Mouse (Mus musculus) limb, embryonic 15.5 days (tissue): ENCODE data around the gene Fut1. TPM values are rescaled to one million over a fixed set of nuclear protein-coding genes. Genes with fewer than 3 reads are reported as not detected.

Experiments used
- ATAC-seq: fragments of 200-750 bp; cut with Nextera tagmentation; 2 replicates; pipeline ENCODE4 v1.8.0; 2017; ENCODE audit warnings: low read depth, moderate TSS enrichment; ENCODE audit not compliant: insufficient number of reproducible peaks, low FRiP score, low TSS enrichment
- H3K27ac ChIP-seq: fragments of 300-500 bp; sonication (generic); 2 replicates; pipeline ENCODE4 v1.5.1; 2015; ENCODE audit warnings: moderate library complexity, mild to moderate bottlenecking, inconsistent platforms
- H3K27me3 ChIP-seq: fragments of 300-500 bp; sonication (generic); 2 replicates; pipeline ENCODE4 v1.6.1; 2015; ENCODE audit warnings: inconsistent platforms
- H3K36me3 ChIP-seq: fragments of 300-500 bp; sonication (generic); 2 replicates; pipeline ENCODE4 v1.6.1; 2015; ENCODE audit warnings: inconsistent platforms
- H3K4me1 ChIP-seq: fragments of 300-500 bp; sonication (generic); 2 replicates; pipeline ENCODE4 v1.6.1; 2015; ENCODE audit warnings: inconsistent platforms
- H3K4me2 ChIP-seq: fragments of 300-500 bp; sonication (generic); 2 replicates; pipeline ENCODE4 v1.6.1; 2015; ENCODE audit warnings: mild to moderate bottlenecking, inconsistent platforms
- H3K4me3 ChIP-seq: fragments of 300-500 bp; sonication (generic); 2 replicates; pipeline ENCODE4 v1.5.1; 2015; ENCODE audit warnings: mild to moderate bottlenecking, inconsistent platforms
- H3K9ac ChIP-seq: fragments of 300-500 bp; sonication (generic); 2 replicates; pipeline ENCODE4 v1.6.1; 2015; ENCODE audit warnings: inconsistent platforms
- H3K9me3 ChIP-seq: fragments of 300-500 bp; sonication (generic); 2 replicates; pipeline ENCODE4 v1.6.1; 2016; ENCODE audit warnings: inconsistent platforms
- WGBS: fragments of 180-500 bp; shearing (Covaris S2); methylation state at CpG from one replicate; pipeline ENCODE4 v1.1.7; 2015; 5-methylcytosine and 5-hydroxymethylcytosine counted together
- polyA plus RNA-seq: library from polyadenylated mRNA; unstranded; fragments of >200 nt; fragmentation: Nextera tagmentation; extraction: Ambion mirVana; gene quantifications from 2 replicates; pipeline ENCODE4 v1.2.1, GENCODE M21; 2015

Gene Fut1
- polyA plus RNA-seq, 1 experiment from 2014 or later = 2.9 TPM

DNA sequence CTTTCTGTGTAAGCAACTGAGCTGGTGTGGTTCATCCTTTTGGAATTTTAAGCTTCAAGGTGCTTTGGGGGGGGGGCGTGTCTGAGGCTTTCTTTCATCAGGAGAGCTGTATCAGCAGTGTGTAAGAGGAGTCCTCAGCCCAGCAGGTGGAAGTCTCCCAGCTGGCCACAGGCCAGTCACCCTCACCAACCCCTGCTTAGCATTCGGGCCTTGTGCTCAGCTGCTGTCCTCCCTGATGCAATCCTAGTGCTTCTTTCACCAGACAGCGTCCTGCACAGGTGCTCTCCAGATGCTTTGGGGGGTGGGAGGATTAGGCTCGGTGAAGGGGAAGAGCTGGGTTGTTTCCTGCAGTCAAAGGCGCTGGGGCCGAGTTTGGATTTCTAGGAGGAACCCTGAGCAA, 812 bp upstream of the Fut1 start:
- no peak overlapping the region for H3K4me2 ChIP-seq
- H3K27ac ChIP-seq = peak overlapping the region; percentile 47
- no peaks in the 10 kb centered on the region for H3K36me3 ChIP-seq
- ATAC-seq = 0 out of 2 replicates have a peak, but pooled peaks have one; percentile 46
- 20% methylated on average over 6 of the region's 6 CpGs for WGBS
- no peak overlapping the region for H3K9ac ChIP-seq
- no peak overlapping the region for H3K4me3 ChIP-seq
- peaks cover 34% of the 10 kb centered on the region for H3K4me1 ChIP-seq
- no peaks in the 10 kb centered on the region for H3K9me3 ChIP-seq
- H3K27me3 ChIP-seq = peaks cover 32% of the 10 kb centered on the region

DNA sequence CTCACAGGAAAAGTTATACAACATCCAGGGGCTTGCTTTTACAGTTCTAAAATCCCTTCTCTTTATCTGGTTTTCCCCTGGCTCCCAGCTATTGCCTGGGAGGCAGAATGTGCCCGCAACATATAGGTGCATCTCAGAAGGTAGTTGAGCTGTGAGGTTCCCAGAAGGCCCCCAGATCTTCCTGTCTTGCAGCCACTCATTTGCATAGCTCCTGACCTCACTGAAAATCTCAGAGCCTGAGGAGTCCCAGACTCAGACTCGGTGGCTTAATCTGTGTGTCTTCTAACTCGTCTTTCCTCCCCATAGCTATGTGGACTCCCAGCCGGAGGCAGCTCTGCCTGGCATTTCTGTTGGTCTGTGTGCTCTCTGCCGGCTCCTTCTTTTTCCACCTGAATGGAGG, 1.2 kb downstream of the Fut1 start:
- no peak overlapping the region for H3K27ac ChIP-seq
- no peaks in the 10 kb centered on the region for H3K36me3 ChIP-seq
- no peak overlapping the region for H3K9ac ChIP-seq
- no peak overlapping the region for H3K4me3 ChIP-seq
- peaks cover 32% of the 10 kb centered on the region for H3K27me3 ChIP-seq
- no peaks in the 10 kb centered on the region for H3K9me3 ChIP-seq
- ATAC-seq = no peak
- no peak overlapping the region for H3K4me2 ChIP-seq
- WGBS = 78% methylated on average over 5 of the region's 5 CpGs
- peaks cover 34% of the 10 kb centered on the region for H3K4me1 ChIP-seq

DNA sequence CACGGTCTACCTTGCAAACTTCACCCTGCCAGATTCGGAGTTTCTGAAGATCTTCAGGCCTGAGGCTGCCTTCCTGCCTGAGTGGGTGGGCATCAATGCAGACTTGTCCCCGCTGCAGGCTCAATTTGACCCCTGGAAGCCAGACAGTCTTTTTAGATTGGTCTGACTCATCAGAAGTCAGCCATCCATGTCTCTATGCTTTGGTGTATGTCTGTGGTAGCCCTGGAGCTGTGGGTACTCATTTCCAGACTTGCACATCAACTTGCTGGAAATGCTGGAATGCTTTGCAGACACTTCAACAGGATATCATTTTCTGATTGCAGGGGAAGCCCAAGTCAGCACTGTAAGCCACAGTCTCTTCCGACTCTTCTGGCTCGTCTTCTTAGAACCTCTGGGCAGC, 2.5 kb downstream of the Fut1 start:
- no peak overlapping the region for H3K4me2 ChIP-seq
- ATAC-seq = no peak
- H3K27ac ChIP-seq = no peak overlapping the region
- H3K9me3 ChIP-seq = no peaks in the 10 kb centered on the region
- no peaks in the 10 kb centered on the region for H3K36me3 ChIP-seq
- 86% methylated on average over 5 of the region's 5 CpGs for WGBS
- peaks cover 32% of the 10 kb centered on the region for H3K27me3 ChIP-seq
- H3K9ac ChIP-seq = no peak overlapping the region
- no peak overlapping the region for H3K4me3 ChIP-seq
- H3K4me1 ChIP-seq = peaks cover 31% of the 10 kb centered on the region

DNA sequence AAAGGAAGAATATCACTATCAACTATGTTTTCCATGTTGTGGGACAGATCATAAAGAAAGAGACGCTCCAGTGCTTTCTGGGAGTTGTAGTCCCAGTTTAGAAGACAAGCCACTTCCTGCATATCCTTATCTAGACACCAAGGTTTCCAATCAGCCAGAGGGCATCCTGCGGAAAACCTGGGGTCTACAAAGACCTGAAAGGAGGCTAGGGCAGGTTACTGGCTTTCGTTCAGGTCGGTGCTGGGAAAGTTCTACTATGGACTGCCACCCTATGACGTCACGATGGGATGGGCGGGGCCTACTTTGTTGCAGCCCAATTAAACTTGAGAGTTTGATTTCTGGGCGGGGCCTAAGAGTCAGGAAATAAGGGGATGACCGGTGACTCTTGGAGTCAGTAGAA, 4.4 kb downstream of the Fut1 start, which contains the start of gene Izumo1:
Gene Izumo1, plus strand, starts transcription at position 369 of the 400 bp plus-strand sequence.
- H3K27ac ChIP-seq = no peak within 1 kb of the TSS
- peaks cover 27% of the 10 kb centered on the region for H3K27me3 ChIP-seq
- no peaks in the 10 kb centered on the region for H3K36me3 ChIP-seq
- WGBS = 34% methylated on average over 9 of the region's 9 CpGs
- H3K9me3 ChIP-seq = no peaks in the 10 kb centered on the region
- peaks cover 12% of the 10 kb centered on the region for H3K4me1 ChIP-seq
- H3K4me3 ChIP-seq = no peak within 1 kb of the TSS
- no peak for ATAC-seq
- H3K9ac ChIP-seq = no peak within 1 kb of the TSS
- H3K4me2 ChIP-seq = no peak within 1 kb of the TSS

DNA sequence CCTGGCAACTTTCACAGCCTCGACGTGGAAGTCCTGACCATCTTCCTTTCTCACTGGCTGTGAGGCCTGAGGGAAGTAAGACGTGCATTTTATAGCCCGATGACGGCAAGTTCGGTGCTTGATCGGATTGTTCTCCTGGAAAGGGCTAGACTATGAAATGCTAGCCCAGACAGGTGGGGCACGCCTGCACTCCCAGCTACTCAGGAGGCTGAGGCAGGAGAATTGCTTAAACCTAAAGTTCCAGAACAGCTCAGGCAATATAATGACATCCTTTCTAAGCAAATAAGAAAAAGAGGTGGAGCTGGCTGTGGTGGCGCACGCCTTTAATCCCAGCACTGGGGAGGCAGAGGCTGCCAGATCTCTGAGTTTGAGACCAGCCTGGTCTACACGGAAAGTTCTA, 6.4 kb downstream of the Fut1 start:
- peaks cover 13% of the 10 kb centered on the region for H3K27me3 ChIP-seq
- H3K36me3 ChIP-seq = no peaks in the 10 kb centered on the region
- H3K9me3 ChIP-seq = no peaks in the 10 kb centered on the region
- no peak overlapping the region for H3K4me2 ChIP-seq
- H3K4me3 ChIP-seq = no peak overlapping the region
- peaks cover 13% of the 10 kb centered on the region; the same call in 1 of the 2 replicates for H3K4me1 ChIP-seq
- ATAC-seq = no peak
- WGBS = 93% methylated on average over 11 of the region's 11 CpGs
- no peak overlapping the region for H3K9ac ChIP-seq
- no peak overlapping the region for H3K27ac ChIP-seq

DNA sequence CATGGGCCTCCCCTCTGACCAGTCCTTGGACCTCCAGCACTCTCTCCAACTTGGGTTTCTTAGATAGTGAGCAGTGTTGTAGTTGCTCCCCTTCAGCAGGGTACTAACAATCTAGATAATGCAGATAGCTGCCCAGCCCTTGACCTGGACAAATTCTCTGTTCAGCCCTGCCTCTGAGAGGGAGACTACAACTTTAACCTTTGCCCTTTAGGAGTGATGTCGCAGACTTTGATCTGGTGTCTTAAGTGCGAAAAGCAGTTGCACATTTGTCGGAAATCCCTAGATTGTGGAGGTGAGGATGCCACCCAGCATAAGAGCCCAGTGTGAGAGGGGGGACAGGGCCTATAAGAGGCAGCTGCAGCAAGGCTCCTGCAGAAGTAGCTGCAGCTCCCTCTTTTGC, 7.6 kb downstream of the Fut1 start:
- Histone ChIP-seq H3K4me2 (no peak overlapping the region), H3K36me3 (no peaks in the 10 kb centered on the region), H3K27me3 (0 out of 2 replicates have a peak, but pooled peaks cover 3% of the 10 kb centered on the region), H3K4me3 (no peak overlapping the region), H3K4me1 (peaks cover 15% of the 10 kb centered on the region; the same call in 1 of the 2 replicates), H3K9ac (no peak overlapping the region), H3K27ac (no peak overlapping the region), H3K9me3 (no peaks in the 10 kb centered on the region)
- no peak for ATAC-seq
- 56% methylated on average over 3 of the region's 3 CpGs for WGBS

DNA sequence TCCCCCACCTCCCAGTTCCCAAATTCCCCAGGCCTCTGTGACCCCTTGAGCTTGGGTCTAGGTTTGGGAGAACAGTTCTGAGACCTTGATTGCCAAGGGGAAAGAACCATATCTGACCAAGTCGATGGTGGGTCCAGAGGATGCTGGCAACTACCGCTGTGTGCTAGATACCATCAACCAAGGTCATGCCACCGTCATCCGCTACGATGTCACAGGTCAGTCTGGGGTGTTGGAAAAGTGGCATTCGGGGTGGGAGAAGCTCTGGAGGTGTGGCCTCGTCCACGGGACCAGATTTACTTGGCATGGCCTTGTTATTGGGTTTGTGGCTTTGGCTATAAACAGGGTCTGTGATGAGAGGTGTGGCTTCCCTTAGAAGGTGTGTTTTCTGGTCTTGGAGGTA, 8.4 kb downstream of the Fut1 start:
- ATAC-seq = no peak
- Histone ChIP-seq H3K9me3 (no peaks in the 10 kb centered on the region), H3K4me3 (no peak overlapping the region), H3K9ac (no peak overlapping the region), H3K36me3 (no peaks in the 10 kb centered on the region), H3K27me3 (peaks cover 3% of the 10 kb centered on the region; the same call in 1 of the 2 replicates), H3K4me1 (peaks cover 19% of the 10 kb centered on the region; the same call in 1 of the 2 replicates), H3K4me2 (no peak overlapping the region), H3K27ac (no peak overlapping the region)
- WGBS = 85% methylated on average over 8 of the region's 8 CpGs

DNA sequence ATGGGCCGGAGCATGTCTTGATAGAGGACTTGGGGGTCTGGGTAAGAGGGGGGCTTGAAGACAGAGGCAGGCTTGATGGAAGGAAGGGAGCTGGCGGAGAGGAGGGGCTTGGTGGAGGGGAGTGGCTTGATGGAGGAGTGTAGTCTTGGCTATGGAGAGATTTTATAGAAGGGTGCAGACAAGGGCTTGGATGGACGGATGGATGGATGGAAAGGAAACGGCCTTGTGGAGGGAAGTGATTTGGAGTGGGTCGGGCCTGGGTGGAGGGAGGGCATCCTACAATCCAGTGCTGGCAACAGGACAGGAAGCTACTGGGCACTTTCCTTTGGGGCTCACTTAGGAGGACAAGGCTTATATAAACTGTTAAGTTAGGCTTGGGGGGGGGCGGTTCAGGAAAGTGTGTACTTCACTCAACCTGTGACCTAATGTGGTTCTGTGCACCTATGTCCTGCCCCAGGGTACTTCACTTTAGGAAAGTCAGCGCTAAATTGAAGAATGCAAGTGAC, 9.5 kb downstream of the Fut1 start:
- no peaks in the 10 kb centered on the region for H3K9me3 ChIP-seq
- no peak for ATAC-seq
- peaks cover 19% of the 10 kb centered on the region; the same call in 1 of the 2 replicates for H3K4me1 ChIP-seq
- peak overlapping the region; percentile 40; the same call in 1 of the 2 replicates for H3K27ac ChIP-seq
- 88% methylated on average over 7 of the region's 7 CpGs for WGBS
- H3K36me3 ChIP-seq = no peaks in the 10 kb centered on the region
- no peak overlapping the region for H3K9ac ChIP-seq
- H3K27me3 ChIP-seq = peaks cover 3% of the 10 kb centered on the region; the same call in 1 of the 2 replicates
- no peak overlapping the region for H3K4me2 ChIP-seq
- H3K4me3 ChIP-seq = no peak overlapping the region

DNA sequence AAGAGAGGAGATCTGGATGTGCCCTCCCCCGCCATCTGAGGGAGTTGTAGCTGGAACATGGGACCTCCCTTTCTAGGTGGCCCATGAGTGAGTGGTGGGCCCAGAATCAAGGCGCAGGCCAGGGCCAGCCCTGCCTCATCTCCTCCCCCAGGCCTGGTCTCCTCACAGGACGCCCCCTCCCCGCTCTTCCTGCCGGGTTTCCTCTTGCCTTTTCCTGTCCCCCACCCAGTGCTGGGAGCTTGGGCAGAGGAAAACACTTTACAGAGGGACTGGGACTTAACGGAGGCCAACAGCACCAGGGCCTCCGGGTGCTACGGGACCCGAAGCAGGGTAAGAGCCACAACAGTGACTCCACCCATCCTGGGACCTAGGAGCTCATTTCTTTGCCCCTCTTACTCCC, 10.2 kb downstream of the Fut1 start, which contains the start of gene Rasip1:
Gene Rasip1, plus strand, starts transcription at position 228 of the 400 bp plus-strand sequence.
- Histone ChIP-seq H3K9ac (peak within 1 kb of the TSS; percentile 76), H3K4me3 (peak within 1 kb of the TSS; percentile 61), H3K36me3 (no peaks in the 10 kb centered on the region), H3K9me3 (no peaks in the 10 kb centered on the region), H3K27me3 (peaks cover 3% of the 10 kb centered on the region; the same call in 1 of the 2 replicates), H3K4me2 (peak within 1 kb of the TSS; percentile 98), H3K4me1 (peaks cover 22% of the 10 kb centered on the region), H3K27ac (peak within 1 kb of the TSS; percentile 83)
- ATAC-seq = no peak
- 66% methylated on average over 9 of the region's 9 CpGs for whole genome bisulfite sequencing

DNA sequence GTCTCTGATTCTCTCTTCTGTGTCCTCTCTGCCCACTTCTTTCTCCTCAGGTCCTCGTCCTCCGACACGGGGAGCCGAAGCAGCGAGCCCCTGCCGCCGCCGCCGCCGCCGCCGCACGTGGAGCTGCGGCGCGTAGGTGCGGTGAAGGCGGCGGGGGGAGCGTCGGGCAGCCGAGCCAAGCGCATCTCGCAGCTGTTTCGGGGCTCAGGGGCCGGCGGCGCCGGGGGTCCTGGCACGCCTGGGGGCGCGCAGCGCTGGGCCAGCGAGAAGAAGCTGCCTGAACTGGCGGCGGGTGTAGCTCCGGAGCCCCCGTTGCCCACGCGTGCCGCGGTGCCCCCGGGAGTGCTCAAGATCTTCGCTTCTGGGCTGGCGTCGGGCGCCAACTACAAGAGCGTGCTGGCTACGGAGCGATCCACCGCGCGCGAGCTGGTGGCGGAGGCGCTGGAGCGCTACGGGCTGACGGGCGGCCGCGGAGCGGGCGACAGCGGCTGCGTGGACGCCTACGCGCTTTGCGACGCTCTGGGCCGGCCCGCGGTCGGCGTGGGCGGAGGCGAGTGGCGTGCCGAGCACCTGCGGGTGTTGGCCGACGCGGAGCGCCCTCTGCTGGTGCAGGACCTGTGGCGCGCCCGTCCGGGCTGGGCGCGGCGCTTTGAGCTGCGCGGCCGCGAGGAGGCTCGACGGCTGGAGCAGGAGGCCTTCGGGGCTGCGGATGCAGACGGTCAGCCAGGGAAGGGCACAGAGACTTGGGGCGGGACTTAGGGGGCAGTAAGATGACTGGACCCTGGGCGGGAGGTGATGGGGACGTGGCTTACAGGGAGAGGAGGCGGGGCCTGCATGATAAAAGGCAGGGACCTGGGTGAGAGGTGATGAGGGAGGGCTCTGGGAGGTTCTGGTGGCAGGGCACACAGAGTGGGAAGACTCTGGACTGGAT, 11.5 kb downstream of the Fut1 start:
- no peaks in the 10 kb centered on the region for H3K9me3 ChIP-seq
- WGBS = 1% methylated on average over 103 of the region's 105 CpGs
- no peaks in the 10 kb centered on the region for H3K36me3 ChIP-seq
- peak overlapping the region; percentile 98 for H3K4me2 ChIP-seq
- peak overlapping the region; percentile 76 for H3K9ac ChIP-seq
- peaks cover 27% of the 10 kb centered on the region for H3K4me1 ChIP-seq
- peak; percentile 54 for ATAC-seq
- H3K27me3 ChIP-seq = peaks cover 6% of the 10 kb centered on the region; the same call in 1 of the 2 replicates
- H3K27ac ChIP-seq = peak overlapping the region; percentile 83
- H3K4me3 ChIP-seq = peak overlapping the region; percentile 61

DNA sequence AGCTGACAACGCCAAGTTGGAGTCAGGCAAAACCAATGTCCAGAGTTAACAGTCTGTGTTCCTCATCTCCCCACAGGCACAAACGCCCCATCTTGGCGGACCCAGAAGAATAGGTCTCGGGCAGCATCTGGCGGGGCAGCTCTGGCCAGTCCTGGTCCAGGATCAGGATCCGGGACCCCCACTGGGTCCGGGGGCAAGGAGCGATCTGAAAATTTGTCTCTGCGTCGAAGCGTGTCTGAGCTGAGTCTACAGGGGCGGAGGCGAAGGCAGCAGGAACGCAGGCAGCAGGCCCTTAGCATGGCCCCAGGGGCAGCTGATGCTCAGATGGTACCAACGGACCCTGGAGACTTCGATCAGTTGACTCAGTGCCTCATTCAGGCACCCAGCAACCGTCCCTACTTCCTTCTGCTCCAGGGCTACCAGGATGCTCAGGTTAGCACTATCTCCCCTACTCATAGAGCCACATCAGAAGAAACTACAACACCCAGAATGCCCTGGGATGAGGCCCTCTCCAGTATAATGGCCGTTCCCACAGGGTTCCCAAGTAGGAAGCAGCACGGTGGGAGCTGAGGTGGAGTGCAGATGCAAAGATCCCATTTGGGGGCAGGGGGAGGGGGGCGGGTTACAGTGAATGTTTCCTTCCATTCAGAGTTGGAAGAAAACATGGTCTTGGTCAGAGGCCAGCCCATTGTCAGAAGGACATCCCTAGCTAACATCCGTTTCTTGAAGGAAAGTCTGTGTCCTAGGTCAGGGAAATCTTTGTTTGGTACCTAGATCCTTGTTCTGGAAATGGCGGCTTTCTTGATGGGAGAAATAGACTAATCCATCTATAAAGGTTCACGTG, 13.2 kb downstream of the Fut1 start:
- Histone ChIP-seq H3K4me2 (no peak overlapping the region), H3K27me3 (peaks cover 6% of the 10 kb centered on the region; the same call in 1 of the 2 replicates), H3K36me3 (no peaks in the 10 kb centered on the region), H3K4me3 (no peak overlapping the region), H3K4me1 (peaks cover 27% of the 10 kb centered on the region), H3K9me3 (no peaks in the 10 kb centered on the region), H3K9ac (no peak overlapping the region), H3K27ac (no peak overlapping the region)
- 69% methylated on average over 23 of the region's 23 CpGs for WGBS
- no peak for ATAC-seq
